29 mouse cellular contexts compared by ENCODE assay signal in the genomic region with DNA sequence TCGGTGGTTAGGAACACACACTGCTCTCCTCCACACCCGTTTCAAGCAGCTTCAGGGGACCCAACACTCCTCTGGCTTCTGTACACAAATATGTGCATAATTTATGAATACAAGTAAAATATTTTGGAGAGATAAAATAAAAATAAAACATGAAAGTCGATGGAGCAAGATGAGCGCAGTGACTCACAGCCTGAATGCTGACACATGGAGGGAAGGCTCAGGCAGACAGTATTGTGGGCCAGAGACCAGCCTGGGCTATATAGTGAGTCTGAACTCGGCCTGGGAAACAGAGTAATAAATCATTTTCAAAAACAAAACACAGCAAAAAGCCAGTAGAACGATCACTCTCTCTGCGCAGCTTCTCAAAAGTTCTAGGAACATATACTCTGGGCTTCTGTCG. TPM values are rescaled to one million over a fixed set of nuclear protein-coding genes. Genes with fewer than 3 reads are reported as not detected.
"Had no signal": no experiment of that assay in that cellular context is flagged by ENCODE, and none has a peak within 500 bp of the region (broad histone marks: within the 10 kb centered on the region; RNA-seq: fewer than 3 reads in every experiment).

No protein-coding gene starts in this region.

- H3K9me3 ChIP-seq: kidney, embryonic 15.5 days; limb, embryonic 12.5 days; limb, embryonic 15.5 days; midbrain, embryonic 12.5 days; midbrain, embryonic 15.5 days; stomach, embryonic 15.5 days had no signal

- H3K4me2 ChIP-seq: kidney, embryonic 15.5 days; limb, embryonic 12.5 days; limb, embryonic 15.5 days; liver, embryonic 11.5 days; lung, embryonic 14.5 days; midbrain, embryonic 12.5 days; midbrain, embryonic 15.5 days; stomach, embryonic 15.5 days had no signal

- H3K9ac ChIP-seq: kidney, embryonic 15.5 days; limb, embryonic 12.5 days; limb, embryonic 15.5 days; liver, embryonic 14.5 days; liver, postnatal 0 days; lung, embryonic 14.5 days; midbrain, embryonic 12.5 days; midbrain, embryonic 15.5 days; stomach, embryonic 15.5 days had no signal

- H3K4me3 ChIP-seq: kidney, embryonic 15.5 days; left cerebral cortex, adult 2 months; limb, embryonic 12.5 days; limb, embryonic 15.5 days; midbrain, embryonic 12.5 days; midbrain, embryonic 15.5 days; stomach, embryonic 15.5 days had no signal

- DNase-seq: kidney, adult 2 months; kidney, postnatal 25 days; layer of hippocampus, postnatal 36 days; left cerebral cortex, postnatal 4 days; liver, postnatal 0 days; lung, embryonic 14.5 days; right cerebral cortex, adult 18-20 months; right cerebral cortex, postnatal 14 days; right cerebral cortex, postnatal 4 days; thymus, adult 18-20 months; thymus, postnatal 36 days had no signal

- H3K27ac ChIP-seq: kidney, embryonic 15.5 days; left cerebral cortex, adult 2 months; limb, embryonic 12.5 days; limb, embryonic 15.5 days; liver, embryonic 14.5 days; macrophage; midbrain, embryonic 12.5 days; midbrain, embryonic 15.5 days; stomach, embryonic 15.5 days had no signal

- H3K36me3 ChIP-seq: kidney, embryonic 15.5 days; limb, embryonic 12.5 days; limb, embryonic 15.5 days; midbrain, embryonic 12.5 days; midbrain, embryonic 15.5 days; stomach, embryonic 15.5 days had no signal

- ATAC-seq: intestine, postnatal 0 days; liver, postnatal 0 days; lung, postnatal 0 days; midbrain, embryonic 15.5 days had no signal

RNA-seq across cellular contexts. Expression of a gene that starts 5.6 kb away (rescaled TPM):
- total RNA-seq: layer of hippocampus, adult 8-10 months; layer of hippocampus, postnatal 10 days; layer of hippocampus, postnatal 36 days; megakaryocyte, adult 5-6 weeks; neutrophil, adult 5-6 weeks had no signal
- polyA plus RNA-seq: intestine, postnatal 0 days; liver, embryonic 14.5 days; liver, postnatal 0 days; macrophage had no signal

RNA-seq across cellular contexts. Expression of a gene that starts 19.4 kb away (rescaled TPM):
- total RNA-seq: left cerebral cortex, adult 2 months; megakaryocyte, adult 5-6 weeks; neutrophil, adult 5-6 weeks had no signal

RNA-seq across cellular contexts. Expression of a gene that starts 35.2 kb away (rescaled TPM):
- total RNA-seq: layer of hippocampus, postnatal 10 days; layer of hippocampus, postnatal 36 days; left cerebral cortex, postnatal 10 days; left cerebral cortex, postnatal 4 days; megakaryocyte, adult 5-6 weeks; neutrophil, adult 5-6 weeks had no signal
- polyA plus RNA-seq: intestine, postnatal 0 days; liver, embryonic 14.5 days; liver, postnatal 0 days; lung, embryonic 14.5 days; lung, postnatal 0 days; macrophage; midbrain, embryonic 15.5 days; urinary bladder, adult 2 months had no signal
